Mouse (Mus musculus) gastrocnemius, postnatal 10 days (tissue): ENCODE results near the gene Ank2. TPM values are rescaled to one million over a fixed set of nuclear protein-coding genes. Genes with fewer than 3 reads are reported as not detected.
"Not testable (repeated sequence)": the region's sequence is repeated elsewhere in the genome, so short reads cannot be mapped to it uniquely, and the experiment has no call there.

Experiments
- DNase-seq: peaks from one replicate; pipeline ENCODE4 v3.0.0; 2021; ENCODE audit warnings: mixed read lengths
- total RNA-seq, 2 experiments: library from RNA; stranded (reverse); gene quantifications; 2 replicates each; pipeline ENCODE4 v1.2.3; 2021

Gene Ank2
- total RNA-seq, 2 experiments from 2014 or later, result 136 to 145 TPM

DNA sequence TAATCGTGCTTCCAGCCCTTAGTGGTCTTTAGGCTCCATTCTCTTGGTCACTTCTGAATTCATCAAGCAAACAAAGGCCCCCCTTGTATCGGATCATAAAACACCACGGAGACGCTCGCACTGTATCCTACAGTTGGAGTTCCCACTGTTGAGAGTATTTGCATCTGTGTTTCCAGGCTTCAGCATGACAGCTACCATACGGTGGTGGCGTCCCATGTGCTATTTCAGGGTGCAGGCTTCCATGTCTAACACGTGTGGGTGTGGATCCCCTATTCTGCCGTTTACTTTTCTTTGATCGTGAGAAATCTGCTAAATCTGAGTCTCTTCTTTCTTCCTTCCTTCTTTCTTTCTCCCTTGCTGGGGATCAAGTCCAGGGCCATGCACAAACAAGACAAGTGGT lies 14.0 kb downstream of the Ank2 start:
- no peak for DNase-seq

DNA sequence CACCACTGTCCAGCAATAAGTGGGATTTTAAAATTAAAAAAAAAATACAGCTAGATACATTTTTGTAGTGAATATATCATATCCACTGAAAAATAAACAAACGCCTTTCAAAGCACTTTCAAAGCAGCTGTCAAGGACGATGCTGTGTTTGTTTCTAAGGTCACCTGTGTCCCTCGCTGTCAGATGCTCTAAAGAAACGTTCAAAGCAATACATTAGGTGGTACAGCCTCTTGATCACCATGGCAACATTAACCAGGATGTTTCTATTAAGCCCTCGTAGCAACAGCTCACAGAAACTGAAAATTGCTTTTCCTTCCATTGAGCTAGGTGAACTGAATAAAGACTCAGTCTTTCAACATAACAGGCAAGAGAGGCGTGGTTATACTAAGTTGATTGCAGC lies 17.5 kb downstream of the Ank2 start:
- DNase-seq, result no peak

DNA sequence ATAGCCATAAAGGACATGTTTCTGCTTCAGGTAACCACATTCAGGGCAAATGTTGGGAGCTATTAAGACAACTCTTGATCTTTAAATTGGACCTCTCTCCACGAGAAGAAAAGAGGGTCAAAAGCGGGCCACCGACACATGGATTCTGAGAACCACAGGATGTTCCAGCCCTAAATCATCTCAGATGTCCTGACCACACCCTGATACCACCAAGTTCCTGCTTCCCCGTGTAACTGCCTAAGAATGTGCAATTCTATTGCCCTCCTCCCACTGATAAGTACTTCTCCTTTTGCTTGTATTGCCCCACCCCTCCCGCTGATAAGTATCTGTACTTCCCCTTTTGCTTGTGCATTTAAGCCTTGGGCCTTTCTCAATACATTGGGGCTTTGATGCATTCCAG lies 18.8 kb downstream of the Ank2 start:
- not testable (repeated sequence) for DNase-seq

DNA sequence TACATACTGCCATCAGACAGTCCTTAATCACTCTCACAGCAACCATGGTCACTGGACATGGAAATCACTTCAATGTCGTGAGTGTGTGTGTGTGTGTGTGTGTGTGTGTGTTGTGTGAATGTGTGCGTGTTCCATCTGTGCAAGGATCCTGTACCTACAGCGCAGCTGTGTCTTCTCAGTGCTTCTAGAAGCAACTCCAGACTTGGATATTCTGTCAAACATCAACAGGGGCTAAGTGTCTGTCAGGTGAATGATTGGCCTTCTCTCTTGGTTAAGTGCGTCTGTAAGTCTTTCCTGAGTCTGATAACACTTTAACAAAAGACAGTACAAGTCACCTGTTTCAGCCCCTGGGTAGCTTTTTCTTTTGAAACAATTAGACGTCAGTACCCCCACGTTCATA lies 25.0 kb downstream of the Ank2 start:
- no peak for DNase-seq

DNA sequence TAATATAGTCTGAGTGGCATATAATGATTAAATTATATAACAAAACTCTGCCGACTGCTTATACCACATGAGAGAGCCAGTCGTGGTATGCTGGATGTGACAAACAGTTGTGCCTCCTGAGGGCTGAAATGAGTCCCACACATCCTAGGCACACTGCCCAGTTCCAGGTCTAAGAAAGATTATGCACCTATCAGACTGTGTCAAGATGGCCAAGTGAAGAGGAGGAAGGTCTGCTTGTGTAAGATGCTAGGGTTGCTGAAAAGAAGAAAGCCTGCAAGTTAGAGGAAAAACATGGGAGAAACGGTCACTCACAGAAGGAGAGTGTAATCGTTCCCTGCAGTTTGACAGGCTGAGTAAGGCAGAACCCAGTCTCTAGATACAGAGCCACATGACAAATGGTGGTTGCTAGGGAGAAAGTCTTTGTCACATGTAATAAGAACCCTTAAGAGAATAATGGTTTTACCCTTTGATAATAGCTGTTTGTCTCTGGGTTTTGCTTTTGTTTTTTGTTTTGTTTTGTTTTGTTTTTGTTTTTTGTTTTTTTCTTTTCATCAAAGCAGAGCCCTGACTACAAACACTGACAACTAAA lies 29.9 kb downstream of the Ank2 start:
- no peak for DNase-seq

DNA sequence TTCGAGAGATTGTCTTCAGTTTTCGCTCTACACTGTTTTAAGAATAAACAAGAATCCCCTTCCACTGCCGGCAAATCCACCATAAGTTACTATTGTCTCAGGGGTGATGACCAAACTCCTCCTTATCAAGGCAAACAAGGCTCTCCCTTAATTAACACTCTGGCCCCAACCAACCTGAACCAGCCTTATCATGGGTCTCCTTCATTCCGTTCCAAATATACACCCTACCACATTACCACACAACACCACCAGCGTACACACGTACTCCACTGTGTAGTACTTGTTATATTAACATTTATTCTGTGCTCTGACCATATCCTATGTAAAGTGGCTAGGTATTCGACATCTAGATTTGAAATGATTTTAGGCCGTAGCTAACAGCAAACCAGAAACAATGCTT lies 30.6 kb downstream of the Ank2 start:
- no peak for DNase-seq

DNA sequence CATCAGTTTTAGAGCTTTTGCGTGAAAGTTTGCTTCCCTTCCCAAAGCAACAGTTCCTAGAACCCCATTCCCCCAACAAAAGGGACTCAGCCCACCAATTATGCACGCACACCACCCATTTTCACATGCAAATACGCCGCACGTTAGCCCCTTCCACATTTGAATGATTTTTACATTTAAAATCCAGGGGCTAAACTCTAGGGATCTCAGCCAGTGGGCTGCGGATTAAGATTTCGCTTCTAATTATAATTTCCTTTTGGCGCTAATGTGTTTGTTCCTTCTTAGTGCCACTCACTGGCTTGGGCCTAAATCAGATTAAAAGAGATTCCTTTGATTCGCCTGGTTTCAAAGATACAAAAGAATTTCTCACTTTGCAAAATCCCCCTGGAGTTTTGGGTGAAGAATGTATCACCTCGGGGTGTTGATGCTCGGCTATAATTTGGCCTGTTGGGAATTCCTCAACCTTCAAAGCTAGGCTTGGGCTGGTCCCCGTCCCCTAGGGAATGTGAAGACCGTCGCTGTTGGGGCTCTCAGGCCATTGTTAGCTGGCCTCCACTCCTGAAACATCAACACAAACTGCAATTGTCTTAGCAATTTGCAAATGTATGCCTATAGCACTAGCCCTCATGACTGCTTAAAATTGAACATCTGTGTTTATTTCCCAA lies 35.2 kb downstream of the Ank2 start:
- no peak for DNase-seq

DNA sequence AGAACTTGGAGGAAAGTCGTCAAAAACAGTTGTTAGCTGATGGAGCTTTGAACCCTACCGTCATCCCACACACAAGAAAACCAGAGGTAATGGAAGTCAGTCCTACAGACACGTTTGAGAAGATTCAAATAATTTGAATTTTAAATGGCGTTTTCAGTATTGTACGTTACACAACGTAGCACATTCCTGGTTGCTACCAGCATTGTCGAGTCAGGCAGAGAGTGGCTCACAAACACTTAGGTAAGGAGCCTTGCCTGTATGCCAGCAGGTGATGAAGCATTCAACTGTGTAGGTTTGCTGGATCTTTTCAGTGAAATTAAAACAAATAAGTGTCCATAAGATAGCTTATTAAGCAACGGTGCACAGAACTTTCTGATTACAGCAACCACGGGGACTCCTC lies 36.0 kb downstream of the Ank2 start:
- DNase-seq, result no peak

DNA sequence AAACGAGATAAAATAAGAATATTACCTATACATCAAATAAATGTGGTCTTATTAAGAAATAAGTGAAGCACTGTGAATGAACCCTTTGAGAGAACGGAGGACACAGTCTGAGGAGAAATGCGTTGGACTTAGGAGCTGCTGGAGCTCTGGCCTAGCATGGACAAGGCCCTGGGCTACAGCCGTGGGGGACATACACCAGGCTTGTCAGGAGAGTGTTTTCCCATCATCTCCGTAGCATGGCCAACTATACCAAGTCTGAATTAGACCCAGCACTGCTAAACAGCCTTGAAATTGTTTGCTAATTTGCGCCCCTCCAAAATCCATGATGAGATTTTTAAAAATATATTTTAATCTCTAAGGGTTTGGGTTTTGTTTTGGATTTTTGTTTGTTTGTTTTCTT lies 36.7 kb downstream of the Ank2 start:
- no peak for DNase-seq

DNA sequence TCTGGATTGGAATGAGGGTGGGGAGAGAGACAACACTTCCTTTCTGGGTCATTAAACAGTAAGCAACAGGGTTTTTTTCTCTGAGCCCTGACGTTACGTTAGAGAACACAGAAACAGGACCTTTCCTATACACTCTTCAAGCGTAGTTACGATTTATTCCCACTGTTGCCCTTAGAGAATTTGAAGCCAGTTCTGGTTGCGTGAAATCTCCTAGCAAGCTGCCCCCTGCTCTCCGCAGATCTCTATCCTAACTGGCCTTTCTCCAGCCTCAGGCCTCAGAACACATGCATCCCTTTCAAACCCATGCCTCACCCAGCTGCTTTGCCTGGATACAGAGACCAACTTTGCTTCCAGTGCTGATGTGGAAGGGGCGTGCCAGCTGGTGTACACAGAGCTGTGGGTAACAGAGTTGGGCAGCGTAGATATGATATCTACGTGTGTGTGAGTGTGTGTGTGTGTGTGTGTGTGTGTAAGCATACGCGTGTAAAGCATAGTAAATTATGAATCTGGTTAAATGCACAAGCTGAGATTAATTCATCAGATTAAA lies 38.2 kb downstream of the Ank2 start:
- DNase-seq, result no peak

DNA sequence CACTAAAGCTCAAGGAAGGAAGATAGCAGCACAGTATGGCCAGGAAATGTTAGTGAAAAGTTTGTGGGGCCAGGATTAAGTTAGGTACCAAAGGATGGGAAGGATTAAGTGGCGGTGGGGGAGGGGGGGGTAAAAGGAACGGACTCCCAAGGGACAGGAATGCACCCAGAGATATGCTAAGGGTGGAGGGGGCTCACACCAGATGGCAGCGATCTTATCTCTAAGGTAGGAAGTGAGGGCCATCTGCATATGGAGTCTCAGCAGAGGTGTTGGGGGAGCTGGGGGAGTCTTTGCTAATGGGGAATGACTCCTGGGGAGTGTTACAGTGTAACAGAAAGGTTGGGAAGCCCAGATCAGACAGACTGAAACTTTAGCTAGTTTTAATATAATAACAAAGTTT lies 39.3 kb downstream of the Ank2 start:
- no peak for DNase-seq

DNA sequence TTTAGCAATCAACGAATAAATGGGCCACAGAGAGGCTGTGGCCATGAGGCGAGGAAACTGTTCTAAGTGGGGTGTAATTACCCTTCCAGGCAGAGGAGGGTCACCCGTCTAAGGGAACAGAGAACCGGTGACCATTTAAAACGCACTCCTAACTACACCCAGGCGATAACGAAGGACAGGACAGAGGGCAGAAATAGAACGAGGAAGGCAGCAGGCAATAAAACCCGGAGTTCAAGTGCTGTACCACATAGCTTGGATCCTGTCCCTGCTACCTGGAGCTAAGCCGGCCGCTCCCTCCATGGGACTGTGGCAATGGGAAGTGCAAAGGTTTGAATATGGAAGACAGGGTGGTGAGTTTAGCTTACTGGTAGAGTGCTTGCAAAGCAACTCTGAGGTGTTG lies 40.2 kb downstream of the Ank2 start:
- no peak for DNase-seq

DNA sequence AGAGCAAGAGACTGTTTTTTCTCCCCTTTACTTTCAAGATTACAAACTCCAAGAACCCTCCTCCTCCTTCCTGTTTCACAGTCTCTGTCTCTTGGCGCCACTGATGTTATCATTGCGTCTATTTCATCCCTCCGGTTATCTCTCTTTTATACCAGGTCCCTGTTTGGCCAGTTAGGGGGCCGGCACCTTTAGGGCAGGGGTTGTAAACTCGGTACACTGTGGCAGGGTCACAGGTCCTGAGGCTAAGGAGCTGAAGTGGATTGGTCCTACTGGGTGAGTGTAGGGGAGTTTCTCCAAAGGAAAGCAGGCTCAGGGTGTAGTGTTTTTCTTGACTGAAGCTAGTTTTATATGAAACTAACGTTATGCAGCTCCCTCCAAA lies 40.7 kb downstream of the Ank2 start:
- DNase-seq, result no peak

DNA sequence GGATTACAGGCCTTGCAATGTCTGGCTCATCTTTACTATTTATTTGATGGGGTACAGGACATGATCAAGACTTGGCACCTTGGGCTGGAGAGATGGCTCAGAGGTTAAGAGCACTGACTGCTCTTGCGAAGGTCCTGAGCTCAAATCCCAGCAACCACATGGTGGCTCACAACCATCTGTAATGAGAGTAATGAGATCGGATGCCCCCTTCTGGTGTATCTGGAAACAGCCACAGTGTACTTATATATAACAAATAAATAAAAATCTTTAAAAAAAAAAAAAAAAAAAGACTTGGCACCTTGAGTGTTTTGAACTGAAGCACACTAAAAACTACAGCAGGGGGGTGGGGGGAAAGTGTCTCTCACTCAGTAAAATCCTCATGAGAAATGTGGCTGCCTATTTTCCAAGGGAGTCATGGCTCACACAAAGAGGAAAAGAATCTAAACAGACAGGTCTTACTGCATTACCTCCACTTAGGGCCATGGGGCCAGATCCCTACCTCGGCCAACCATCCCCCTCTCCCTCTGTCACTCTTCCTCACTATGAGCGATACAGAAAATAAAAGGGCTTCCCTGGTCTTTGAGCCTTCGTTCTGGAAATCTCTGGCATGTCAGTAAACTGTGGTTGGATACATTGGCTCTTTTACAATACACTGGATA lies 41.3 kb downstream of the Ank2 start:
- DNase-seq, result no peak

DNA sequence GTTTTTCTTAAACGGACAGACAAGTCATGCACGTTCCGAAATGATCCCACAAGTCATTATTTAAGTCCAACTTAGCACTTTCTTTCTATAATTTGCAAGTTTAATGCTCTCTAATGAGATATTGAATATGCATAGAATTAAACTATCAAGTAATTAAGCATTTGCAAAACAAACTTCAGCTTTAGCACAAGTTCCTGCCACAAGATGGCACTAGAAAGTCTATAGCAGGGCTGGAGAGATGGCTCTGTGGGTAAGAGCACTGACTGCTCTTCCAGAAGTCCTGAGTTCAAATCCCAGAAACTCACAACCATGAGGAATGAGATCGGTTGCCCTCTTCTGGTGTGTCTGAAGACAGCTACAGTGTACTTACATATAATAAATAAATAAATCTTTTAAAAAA lies 45.4 kb downstream of the Ank2 start:
- no peak for DNase-seq

DNA sequence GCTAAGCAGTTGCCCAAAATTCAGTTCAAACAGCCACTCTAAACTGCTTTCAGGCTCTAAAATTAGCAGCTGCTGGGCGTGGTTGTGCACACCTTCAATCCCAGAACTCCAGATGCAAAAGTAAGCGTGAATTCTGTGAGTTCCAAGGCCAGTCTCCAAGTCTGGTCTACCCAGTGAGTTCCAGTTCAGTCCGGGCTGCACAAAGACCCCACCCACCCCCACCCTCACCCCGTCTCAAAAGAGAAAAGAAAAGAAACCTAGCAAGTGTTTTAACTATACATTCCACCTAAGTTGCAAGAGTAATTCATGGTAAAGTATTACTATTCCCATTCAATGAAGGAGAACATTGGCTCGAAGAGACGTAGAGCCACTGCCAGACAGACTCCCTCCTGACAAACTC lies 45.9 kb downstream of the Ank2 start:
- DNase-seq, result no peak

DNA sequence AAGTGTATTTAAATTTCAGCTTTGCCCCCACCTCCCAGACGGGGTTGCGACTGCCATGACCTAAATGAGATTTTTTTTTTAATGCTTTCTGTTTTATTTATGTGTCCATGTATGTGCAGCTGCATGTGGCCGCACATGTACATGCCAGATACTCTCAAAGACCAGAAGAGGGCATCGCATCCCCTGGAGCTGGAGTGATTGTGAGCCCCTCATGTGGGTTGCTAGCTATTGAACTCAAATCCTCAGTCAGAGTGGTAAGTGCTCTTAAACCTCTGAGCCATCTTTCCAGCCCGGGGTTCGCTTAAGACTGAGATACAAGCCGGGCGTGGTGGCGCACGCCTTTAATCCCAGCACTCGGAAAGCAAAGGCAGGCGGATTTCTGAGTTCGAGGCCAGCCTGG lies 46.9 kb downstream of the Ank2 start:
- DNase-seq, result no peak

DNA sequence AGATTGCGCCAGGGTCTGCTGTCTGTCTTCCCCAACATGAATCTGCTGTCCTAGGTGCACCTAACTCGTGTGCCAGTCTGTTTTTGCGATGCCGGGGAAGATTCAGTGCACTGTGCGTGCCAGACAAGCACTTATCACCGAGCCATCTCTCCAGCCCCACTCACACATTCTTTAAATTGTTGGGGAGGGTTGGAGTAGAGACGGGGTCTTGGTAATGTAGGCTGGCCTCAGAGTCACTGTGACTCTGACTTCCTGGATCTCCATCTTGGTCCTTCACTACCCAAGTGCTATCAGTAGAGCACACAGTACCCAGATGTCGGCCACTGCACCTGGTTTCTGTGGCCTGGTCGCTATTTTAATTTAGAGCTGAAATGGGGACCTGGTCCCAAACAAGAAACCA lies 47.4 kb downstream of the Ank2 start:
- DNase-seq, result no peak

DNA sequence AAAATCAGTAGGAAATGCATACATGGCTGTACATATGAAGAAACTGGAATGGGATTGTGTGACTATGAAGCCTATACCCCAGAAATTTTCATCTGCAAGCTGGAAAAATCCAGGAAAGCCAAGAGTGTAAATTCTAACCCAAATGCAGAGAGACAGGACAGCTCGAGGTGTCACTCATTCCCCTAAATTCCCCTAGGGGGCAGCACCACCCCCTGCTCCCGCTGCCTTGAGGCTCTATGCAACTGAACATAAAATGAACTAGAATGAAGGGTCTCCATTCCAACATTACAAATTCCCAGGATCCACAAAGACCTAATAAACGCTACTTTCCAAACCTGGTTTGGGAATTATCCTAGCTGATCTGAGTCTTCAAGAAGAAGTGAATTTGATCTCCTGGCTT lies 48.1 kb downstream of the Ank2 start:
- DNase-seq, result peak; percentile 41

DNA sequence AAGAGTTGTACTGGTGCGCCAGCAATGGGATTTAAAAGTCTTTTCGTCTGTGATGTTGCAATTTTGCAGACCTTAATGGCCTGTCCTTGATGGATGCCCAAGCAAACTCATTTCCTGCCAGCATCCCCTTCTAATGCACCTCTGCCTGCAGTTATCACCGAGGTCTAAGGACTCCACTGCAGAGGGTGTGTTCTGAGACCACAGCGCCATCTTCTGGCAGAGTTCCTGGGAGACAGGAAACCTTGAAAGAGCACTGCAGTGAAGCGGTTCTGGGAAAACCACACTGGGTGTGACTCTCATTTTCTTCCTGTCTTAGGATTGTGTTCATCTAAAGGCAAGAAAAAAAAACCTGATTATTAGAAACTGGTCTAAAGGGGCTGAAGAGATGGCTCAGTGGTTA lies 53.0 kb downstream of the Ank2 start:
- DNase-seq, result peak; percentile 70

DNA sequence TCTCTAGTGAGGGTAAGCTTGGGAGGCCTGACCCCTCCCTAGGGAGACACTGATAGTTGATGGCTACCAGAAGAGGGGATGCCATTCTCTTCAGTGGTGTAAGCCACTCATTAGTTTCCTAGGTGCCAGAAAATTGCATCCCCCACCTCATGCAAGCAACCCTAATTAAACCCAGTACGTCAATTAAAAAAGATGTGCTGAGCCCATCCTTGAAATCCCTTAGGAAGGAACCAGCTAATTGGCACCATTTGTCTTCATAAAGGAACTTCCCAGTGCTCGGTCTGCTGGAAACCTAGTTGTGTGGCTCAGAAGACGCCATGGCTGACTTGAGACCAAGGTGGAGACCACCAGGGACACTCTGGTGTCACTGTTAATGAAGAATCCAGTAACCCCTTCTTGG lies 65.9 kb downstream of the Ank2 start:
- no peak for DNase-seq

DNA sequence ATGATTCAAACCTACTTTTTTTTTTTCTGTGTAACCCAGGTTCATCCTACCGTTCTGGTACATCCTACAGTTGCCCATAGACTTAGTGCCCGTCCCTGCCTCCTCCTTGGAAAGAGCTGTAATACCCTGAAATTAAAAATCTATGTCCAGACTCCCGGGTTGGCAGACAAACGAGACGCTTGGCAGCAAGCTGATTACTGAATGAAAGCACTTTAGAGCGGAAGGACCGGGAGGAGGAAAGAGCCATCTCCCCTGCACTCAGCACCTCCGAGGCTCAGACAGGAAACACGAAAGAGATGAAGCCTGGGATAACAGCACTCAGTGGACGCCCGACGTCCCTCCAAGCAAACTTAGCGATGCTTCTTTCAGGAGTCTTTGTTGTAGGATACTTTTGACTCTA lies 69.3 kb downstream of the Ank2 start:
- DNase-seq, result no peak

DNA sequence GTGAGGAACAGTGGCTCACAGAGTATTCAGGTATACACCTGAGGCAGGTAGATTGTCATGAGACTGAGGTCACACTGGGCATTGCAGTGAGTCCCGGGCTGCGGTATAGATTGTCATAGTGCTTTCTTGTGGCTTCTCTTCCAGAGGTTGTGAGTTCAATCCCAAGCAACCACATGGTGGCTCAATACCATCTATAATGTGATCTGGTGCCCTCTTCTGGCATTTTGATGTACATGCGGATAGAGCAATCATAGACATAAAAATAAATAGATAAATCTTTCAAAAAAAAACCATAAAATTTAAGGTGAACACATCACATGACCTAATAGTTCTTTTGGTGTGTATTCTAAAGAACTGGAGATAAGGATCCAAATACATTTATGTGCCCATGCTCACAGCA lies 70.6 kb downstream of the Ank2 start:
- DNase-seq, result no peak

DNA sequence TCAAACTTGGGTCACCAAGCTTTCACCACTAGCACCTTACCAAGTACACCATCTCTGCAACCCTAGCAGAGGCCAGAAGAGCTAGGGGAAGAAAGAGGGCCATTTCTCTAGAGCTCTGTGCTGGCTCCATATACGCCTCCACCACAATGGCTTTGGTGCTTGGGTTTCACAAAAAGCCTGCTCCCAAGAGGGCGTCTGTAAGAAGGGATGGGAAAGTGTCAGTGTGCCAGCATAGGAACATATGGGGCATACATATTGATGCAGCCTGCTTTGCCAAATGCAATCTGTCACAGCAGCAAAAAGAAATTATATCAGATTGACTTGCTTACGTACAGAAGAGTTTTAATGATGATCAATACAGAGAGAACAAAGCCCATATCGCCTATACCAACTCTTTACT lies 82.2 kb downstream of the Ank2 start:
- DNase-seq, result no peak
